Mouse (Mus musculus): ENCODE results near the gene Pex19. TPM values are rescaled to one million over a fixed set of nuclear protein-coding genes. Genes with fewer than 3 reads are reported as not detected.

Pex19 gene
- 10 to 100 TPM; 95.2 to 97.2 TPM for total RNA-seq (2021)

DNA sequence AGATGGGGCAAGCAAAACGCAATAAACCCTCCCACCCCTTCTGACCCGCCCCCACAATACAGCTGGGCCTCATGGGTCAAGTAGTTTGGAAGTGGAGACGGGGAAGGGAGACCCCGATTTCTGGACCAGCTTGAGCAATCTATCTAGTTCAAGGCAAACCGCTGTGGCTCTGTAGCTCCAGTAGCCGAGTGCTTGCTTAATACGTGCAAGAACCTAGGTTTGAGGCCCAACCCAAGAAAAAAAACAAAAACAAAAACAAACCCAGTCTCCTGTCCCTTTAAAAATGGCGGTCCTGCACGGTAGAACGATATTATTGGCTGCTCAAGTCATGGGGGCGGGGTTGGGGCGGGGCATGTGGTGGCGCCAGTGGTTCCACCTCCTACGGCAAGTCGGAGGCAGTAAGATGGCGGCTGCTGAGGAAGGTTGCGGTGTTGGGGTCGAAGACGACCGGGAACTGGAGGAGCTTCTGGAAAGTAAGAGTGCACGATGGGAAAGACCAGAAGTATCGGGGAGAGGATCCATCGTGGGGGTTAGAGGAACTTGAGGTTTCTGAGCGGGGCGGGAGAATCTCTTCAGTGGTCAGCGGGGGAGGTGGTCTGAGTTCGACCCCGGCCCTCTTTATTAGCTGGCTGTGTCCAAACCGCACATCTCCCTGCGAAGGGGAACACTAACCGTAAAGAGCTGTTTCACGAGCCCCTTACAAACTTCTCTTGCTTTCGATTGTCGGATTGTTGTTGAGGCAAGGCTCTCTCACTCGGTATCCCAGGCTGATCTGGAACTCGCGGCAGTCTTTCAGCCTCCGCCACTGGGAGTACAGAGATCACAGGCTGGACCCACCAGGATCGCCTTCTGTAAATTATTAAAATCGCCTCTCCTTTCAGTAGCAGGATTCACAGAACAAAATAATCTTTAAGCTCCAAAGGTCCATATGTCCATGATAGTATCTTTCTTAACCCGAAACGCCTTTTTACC is at the start of gene Pex19:
Pex19 (plus strand) TSS at position 380 of the 972 bp plus-strand sequence.
- intact Hi-C loops (cut with DNase I): loop anchor here (2.0 to 5.0 kb wide), 2 partner anchors 22 to 79 kb away; partner anchors contain the start of gene Dcaf8
- peak; percentile 76 to 82 for DNase-seq (ENCODE audit: low spot score in 2 of 2)

DNA sequence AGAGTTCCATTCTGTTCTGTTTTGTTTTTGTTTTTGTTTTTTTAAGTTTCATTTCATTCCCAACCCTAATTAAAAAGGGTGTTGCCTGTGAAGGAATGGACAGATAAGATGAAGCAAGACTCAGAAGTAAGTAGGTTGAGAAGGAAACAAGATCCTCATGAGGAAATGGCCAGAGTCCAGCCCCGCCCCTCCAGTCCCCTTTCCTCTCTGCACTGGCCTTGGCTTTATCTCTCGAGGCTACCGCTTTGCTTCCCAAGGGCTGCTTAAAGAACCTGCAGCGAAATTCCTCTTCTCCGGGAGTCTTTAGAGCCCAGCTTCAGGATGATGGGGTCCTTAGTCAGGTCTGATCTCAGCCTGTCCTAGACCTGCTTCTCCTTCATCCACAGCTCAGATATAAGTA is 48.6 kb upstream of the Pex19 start:
- no peak for DNase-seq (ENCODE audit: low spot score in 2 of 2)
- intact Hi-C loops (cut with DNase I): no loop called here

DNA sequence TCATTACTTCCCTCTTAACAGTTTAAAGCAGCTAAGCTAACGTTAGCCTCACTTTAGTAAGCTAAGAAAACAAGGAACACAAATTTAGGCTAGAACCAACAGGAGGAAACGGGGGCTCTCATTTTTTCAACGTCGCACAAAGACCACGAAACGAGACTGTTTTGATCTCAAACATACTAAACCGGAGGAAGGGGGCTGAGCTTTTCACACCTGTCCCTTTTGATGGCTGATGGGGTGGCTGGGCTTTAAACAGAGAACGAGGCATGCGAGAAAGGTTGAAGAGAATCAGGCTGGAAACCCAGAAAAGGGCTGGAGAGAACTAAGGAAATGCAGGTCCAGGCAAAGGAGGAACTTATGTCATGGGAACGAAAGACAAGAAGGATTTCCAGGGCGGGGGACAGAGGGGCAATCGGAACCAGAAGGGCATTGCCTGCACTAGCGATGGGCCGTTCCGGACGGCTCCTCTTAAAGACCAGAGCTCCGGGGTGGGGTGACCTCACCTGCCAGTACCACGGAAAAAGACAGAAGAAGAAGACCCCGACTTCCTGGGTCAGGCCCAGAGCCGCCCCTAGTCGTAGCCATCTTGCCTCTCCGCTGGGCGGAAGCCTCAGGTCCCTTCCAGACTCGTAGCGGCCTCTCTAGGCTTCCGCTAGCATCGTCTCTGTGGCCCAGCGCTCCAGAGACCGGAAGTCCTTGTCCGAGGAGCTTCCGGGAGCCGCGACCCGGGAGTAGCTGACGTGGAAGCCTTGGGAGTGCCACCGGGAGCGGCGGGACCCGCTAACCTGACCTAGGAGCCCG is 44.3 kb upstream of the Pex19 start, which contains the start of the genes Copa and Ncstn:
Copa (plus strand) TSS at position 429 of the 798 bp plus-strand sequence.
Ncstn (minus strand) TSS at position 695 of the 798 bp plus-strand sequence.
- intact Hi-C loops (cut with DNase I): no loop called here
- peak; percentile 92 to 97 for DNase-seq (ENCODE audit: low spot score in 2 of 2)

DNA sequence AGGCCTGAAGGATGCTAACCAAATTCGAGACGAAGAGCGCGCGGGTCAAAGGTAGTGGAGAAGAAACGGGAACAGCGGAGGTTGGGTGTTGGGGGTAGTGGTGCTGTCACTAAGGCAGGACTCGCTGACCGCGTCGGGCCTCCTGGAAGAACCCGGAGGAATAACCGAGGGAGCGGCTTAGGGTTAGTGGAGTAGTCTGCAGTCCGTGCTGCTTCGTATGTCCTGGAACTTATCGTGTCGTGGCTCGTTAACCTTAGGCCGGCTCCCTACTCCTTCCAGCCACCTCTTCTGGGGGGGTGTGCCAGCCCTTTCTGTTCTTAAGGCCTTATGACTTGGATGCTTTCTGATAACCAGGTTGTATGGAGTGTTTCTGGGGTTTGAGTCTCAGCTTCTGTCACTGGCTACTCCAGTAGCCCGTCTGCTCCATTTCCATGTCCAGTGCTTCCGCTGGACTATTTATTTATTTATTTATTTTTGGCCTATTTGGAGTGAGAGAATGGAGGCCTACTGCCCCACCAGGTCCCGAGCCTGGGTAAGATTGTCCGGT is 43.6 kb upstream of the Pex19 start:
- no peak for DNase-seq (ENCODE audit: low spot score in 2 of 2)
- intact Hi-C loops (cut with DNase I): no loop called here

DNA sequence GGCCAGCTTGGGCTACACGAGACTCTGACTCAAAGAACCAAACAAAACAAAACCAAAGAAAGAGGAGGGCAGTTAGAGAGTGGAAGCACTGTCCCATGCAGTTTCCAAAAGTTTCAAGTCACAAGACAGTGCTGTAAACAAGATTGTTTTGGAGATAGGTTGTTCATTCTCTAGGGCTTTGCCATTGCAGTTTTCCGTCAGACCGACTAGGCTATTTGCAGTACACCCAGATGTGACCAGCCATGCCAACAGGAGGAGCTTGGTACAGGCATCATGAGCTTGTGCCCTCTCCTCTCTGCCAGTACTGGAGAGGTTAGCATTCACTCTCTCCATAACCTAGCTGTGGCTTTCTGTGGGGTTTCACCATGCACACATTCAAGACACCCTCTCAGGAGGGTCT is 33.0 kb upstream of the Pex19 start:
- intact Hi-C loops (cut with DNase I): no loop called here
- DNase-seq (ENCODE audit: low spot score in 2 of 2): no peak

DNA sequence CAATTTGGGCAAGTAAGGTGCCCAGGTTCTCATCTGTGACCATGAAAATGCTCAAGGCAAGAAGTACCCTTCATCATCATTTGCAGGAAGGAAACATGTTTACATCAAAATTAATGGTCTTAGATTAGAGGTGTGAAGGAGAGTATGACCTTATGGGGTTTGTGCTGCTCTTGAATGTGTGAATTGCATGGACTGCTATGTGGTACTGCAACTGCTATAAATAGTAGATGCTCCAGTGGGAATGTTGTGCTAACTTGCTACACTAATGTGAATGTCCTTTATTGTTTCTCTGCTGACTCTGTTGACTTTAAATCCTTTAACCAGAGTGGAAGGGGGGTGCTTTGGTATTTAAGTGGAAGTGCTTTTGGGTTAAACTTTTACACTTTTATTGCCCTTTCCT is 32.3 kb upstream of the Pex19 start:
- DNase-seq (ENCODE audit: low spot score in 2 of 2): no peak
- intact Hi-C loops (cut with DNase I): no loop called here

DNA sequence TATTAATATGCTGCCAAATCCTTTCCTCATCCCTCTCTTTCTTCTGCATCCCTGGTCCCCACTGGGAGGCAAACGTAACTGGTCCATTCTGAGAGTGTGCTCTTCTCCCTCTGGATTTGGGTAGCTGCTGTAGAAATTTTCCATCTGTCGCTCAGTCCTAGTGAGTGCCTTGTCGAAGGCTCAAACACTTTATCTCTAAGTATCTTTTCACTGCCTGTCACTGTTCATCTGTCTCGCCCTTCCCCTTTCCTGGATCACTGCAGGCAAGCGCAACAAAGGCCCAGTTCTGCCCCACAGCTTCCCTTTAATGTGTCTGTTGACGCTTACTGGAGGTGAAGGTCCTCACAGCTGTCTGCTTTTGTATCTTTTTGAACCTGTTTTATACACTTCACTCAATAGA is 31.4 kb upstream of the Pex19 start:
- intact Hi-C loops (cut with DNase I): no loop called here
- DNase-seq (ENCODE audit: low spot score in 2 of 2): no peak

DNA sequence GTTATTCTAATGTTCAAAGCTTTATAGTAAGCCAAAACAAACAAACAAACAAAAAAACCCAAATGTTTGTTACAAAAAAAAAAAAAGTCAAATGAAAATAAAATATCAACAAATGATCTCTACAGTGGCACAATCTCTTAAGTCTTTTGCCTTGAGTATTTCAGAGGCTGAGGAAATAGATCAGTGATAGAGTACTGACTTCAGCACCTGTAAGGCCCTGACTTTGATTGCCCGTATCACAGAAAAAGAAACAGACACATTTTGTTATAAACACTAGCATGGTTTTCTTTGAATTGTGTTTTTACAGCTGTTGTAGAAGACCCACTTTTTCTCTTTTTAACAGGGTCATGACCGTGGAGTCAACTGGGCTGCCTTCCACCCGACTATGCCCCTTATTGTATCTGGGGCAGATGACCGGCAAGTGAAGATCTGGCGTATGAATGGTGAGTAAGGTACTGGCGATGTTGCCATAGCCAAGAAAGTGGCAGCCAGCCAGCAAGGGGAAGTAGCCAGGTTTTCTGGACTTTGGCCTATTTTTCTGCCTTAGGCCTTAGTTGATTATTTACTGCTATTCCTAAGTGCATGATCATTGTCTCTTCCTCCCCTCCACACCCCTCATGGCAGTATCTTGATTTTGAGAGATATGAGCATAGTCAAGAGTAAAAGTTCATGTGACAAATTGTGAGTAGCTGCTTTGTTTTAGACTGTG is 27.1 kb upstream of the Pex19 start:
- intact Hi-C loops (cut with DNase I): no loop called here
- DNase-seq (ENCODE audit: low spot score in 2 of 2): no peak

DNA sequence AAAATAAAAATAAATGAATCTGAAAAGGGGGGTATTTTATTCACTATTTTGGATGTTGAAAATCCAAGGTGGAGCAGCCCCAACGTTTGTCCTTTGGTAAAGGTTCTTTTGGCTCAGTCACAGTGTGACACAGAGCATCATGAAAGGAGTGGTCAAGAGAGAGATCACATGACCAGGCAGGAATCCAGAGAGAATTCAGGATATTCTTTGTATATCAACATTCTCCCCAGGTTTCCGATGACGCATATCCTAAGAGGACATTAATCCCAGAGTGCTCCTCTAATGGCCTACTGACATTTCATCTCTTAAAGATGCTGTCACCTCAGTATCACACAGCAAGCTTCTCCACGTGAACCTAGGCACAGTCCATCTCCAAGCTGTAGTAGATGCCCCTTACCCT is 22.9 kb upstream of the Pex19 start:
- intact Hi-C loops (cut with DNase I): no loop called here
- DNase-seq (ENCODE audit: low spot score in 2 of 2): no peak

DNA sequence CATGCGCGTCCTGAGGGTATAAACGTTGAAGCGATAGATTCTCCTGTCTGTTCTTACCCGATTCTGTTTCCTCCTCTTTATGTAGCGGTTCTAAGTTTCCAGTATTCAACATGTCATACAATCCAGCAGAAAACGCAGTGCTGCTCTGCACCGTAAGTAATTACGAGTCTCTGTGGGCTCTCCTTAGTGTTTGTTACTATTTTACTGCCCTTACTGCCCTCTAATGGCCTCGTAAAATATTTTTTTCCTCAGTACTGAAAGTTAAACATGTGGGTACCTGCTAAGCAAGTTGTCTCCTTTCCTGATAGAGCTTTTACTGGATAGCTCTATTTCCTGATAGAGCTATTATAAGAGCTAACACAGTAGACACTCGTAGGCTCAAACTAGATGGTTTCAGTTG is 21.5 kb upstream of the Pex19 start:
- no peak for DNase-seq (ENCODE audit: low spot score in 2 of 2)
- intact Hi-C loops (cut with DNase I): no loop called here

DNA sequence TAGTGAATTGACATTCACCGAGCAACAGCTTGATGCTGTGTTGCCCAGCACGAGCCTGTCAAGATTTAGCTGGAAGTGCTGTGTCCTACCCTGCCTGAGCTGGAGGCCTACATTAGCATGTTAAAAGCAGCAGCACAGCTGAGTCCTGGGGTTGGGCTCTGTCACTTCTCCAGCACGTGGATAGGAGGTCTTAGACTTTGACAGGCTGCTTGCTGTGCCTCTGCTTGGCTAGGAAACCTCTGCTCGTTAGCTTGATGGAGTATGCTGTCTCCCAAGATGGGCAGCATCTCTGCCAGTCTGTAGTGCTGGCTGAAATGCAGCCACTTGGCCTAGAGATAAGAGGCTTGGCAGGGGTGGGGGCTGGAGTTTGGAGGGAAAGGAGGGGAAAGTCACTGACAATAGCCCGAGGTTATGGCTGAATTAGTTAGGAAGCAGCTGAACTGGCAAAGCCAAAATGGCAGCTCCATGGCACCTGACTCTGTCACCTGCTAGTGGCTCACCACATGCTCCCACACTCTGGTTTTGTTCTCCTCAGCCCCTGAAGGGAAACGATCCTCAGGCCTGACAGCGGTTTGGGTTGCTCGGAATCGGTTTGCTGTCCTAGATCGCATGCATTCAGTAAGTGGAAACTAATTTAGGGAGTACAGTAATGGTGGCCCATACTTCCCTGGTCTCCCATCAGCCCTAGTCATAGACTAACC is 18.6 kb upstream of the Pex19 start:
- intact Hi-C loops (cut with DNase I): no loop called here
- no peak for DNase-seq (ENCODE audit: low spot score in 2 of 2)

DNA sequence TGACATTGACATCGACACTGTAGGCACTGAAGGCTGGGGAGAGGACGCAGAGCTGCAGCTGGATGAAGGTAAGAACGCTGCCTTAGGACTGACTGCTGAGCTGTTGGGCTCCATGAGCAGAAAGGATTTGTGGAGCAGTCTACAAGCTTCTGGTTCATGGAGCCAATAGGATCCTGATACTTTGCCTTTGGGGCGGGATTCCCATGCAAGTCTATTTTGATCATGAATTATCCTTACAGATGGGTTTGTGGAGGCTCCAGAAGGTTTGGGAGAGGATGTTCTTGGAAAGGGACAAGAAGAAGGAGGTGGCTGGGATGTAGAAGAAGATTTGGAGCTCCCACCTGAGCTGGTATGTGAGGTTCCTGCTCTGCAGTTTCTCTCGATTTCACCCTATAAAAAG is 9.6 kb upstream of the Pex19 start:
- DNase-seq (ENCODE audit: low spot score in 2 of 2): peak in 1 of 2 experiments; percentile 69
- intact Hi-C loops (cut with DNase I): no loop called here

DNA sequence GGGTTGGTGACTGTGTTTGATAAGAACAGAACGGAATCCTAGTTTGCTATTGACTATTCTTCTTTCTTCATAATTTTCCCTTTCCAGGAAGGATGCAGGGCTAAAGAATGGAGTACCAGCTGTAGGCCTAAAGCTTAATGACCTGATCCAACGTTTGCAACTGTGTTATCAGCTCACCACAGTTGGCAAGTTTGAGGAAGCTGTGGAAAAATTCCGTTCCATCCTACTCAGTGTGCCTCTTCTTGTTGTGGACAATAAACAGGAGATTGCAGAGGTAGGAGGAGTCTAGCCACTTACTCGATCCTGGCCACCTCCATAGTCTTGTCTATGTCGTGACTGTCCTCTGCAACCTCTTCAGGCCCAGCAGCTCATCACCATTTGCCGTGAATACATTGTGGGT is 7.5 kb upstream of the Pex19 start:
- intact Hi-C loops (cut with DNase I): loop anchor here (1.0 kb wide), 1 partner anchor 191 kb away; no protein-coding TSS in a partner anchor
- no peak for DNase-seq (ENCODE audit: low spot score in 2 of 2)

DNA sequence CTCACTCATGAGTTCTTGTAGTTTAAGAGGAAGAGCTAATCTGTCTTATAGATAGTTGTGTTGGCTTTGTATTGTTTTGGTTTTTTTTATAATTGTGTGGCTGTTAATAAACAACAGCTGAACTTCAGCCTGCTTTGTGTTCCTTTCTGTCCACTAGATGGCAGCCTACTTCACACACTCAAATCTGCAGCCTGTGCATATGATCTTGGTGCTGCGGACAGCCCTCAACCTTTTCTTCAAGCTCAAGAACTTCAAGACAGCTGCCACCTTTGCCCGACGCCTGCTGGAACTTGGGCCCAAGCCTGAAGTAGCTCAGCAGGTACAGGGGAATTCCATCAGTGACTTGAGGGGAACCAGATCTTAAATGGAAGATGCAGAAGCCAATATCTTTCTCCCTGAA is 6.8 kb upstream of the Pex19 start:
- DNase-seq (ENCODE audit: low spot score in 2 of 2): peak; percentile 39 to 63
- intact Hi-C loops (cut with DNase I): loop anchor here (1.0 kb wide), 1 partner anchor 191 kb away; no protein-coding TSS in a partner anchor

DNA sequence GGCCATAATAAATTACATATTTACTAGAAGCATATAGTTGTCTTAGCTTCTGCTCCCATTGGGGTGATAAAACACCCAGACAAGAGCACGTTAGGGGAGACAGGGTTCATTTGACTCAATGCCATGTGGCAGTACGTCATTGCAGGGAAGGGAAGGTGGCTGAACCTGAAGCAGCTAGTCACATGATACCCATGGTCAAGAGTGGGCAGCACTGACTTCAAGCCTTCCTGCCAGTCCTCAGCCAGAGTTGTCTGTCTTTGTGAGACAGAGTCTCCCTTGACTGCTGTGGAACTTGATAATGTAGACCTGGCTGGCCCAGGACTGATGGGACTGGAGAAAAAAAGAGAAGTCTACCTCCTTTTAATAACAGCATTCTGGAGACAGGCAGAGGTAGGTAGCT is 3.9 kb upstream of the Pex19 start:
- no peak for DNase-seq (ENCODE audit: low spot score in 2 of 2)
- intact Hi-C loops (cut with DNase I): no loop called here

DNA sequence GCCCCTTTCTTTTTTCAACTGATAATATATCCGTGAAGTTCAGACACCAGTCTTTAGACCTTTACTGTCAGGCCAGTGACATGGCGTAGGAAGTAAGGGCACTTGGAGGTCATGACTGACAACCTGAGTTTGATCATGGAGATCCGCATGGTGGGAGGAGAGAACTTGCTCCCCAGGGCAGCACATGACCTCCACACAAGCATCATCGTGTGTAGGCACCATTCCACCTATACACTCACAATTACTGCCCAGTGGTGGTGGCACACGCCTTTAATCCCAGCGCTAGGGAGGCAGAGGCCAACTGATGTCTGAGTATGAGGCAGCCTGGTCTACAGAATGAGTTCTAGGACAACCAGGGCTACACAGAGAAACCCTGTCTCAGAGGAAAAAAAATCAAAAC is 2.0 kb upstream of the Pex19 start:
- DNase-seq (ENCODE audit: low spot score in 2 of 2): no peak
- intact Hi-C loops (cut with DNase I): no loop called here

DNA sequence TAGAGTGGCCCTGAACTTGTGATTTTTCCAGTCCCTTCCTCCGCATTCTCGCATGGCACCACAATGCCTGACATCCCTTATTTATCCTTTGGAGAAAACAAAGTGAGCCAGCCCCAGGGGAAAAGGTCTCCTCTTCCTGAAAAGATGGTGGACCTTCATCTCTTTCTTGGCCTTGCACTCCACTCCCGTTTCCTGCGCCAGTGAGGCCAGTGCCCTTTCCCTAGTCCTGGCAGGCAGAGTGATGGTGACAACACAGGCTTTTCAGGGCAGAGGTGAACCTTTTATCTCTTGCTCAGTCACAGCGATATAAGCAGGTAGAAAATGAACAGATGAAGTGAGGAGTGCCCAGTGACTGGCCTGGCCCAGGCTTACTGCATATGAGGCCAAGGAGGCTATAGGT is 932 bp downstream of the Pex19 start:
- intact Hi-C loops (cut with DNase I): loop anchor here (2.0 to 5.0 kb wide), 2 partner anchors 21 to 80 kb away; partner anchors contain the start of gene Dcaf8

DNA sequence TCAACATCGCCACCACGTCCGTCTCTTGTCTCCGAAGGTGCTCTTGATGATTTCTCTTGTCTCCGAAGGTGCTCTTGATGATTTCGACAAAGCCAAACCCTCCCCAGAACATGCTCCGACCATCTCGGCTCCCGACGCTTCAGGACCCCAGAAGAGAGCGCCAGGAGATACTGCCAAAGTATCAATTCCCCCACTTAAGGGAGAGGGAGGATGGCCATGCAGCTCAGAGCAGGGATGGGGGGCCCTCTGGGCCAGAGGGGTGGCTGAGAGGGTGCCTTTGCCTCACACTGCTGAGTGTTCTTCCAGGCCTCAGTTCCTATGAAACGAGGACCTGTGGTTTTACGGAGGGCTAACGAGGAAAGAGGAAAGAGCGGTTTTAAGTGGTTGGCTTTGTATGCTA is 2.0 kb downstream of the Pex19 start:
- intact Hi-C loops (cut with DNase I): loop anchor here (5.0 kb wide), 1 partner anchor 81 kb away; no protein-coding TSS in a partner anchor
- no peak for DNase-seq (ENCODE audit: low spot score in 2 of 2)

More for the DNA sequence above, 932 bp downstream of the Pex19 start:
- no peak for DNase-seq (ENCODE audit: low spot score in 2 of 2)

DNA sequence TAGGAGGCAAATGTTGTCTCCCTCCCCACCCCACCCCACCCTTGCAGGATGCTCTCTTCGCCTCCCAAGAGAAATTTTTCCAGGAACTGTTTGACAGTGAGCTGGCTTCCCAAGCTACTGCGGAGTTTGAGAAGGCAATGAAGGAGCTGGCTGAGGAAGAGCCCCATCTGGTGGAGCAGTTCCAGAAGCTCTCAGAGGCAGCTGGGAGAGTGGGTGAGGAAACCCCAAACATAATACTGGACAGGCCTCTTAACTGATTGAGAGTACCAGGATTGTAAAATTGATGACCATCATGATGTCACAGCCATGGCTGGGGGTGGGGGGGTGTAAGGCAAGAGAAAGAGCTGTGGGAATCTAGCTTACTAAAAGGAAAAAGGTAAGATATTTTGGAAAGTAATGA is 2.6 kb downstream of the Pex19 start:
- DNase-seq (ENCODE audit: low spot score in 2 of 2): peak; percentile 42 to 52
- intact Hi-C loops (cut with DNase I): loop anchor here (5.0 kb wide), 1 partner anchor 82 kb away; no protein-coding TSS in a partner anchor
